ENCODE assay signal across 9 mouse cellular contexts in the genomic region with DNA sequence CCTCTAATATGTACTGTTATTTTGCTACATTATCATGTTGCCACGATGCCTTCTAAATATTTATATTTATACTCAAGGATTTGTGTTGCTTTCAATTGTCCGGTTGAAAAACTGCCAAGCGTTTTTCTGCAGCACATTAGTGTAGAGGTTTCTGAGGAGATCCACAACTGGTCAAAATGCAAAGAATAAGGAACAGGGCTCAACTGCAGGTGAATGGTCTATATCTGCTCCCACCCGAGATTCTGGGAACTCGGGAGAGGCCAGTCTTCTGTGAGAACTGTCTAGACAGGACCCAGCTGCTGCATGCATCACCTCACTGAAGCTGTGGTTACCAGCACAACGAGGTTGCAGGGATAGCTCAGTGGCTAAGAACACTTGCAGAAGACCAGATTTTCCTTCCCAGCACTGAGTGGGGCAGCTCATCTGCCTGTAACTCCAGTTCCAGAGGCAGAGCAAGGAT. TPM values are rescaled to one million over a fixed set of nuclear protein-coding genes. Genes with fewer than 3 reads are reported as not detected.
A peak's percentile ranks its signal among the peaks of the same experiment; 100 is the strongest.
DNase-seq lines count a peak whose midpoint lies in the region; ATAC-seq lines count a peak whose summit lies in the region.
"Had no signal": no experiment of that assay in that cellular context is flagged by ENCODE, and none has a peak within 500 bp of the region (broad histone marks: within the 10 kb centered on the region; RNA-seq: fewer than 3 reads in every experiment).

No protein-coding gene starts in this region.

- H3K9ac ChIP-seq in liver, embryonic 11.5 days (ENCODE audit: low read depth, low read length) = no peak overlapping the region
- H3K9ac ChIP-seq in liver, embryonic 13.5 days = peak overlapping the region; percentile 18; the same call in 1 of the 2 replicates

- H3K4me1 ChIP-seq in liver, embryonic 11.5 days (replicated peaks; ENCODE audit: control insufficient read depth, insufficient read depth, low read length) = peaks cover 17% of the 10 kb centered on the region
- H3K4me1 ChIP-seq in liver, embryonic 13.5 days (replicated peaks) = peaks cover 41% of the 10 kb centered on the region

- H3K36me3 ChIP-seq in liver, embryonic 11.5 days (ENCODE audit: control insufficient read depth, insufficient read depth, low read length) = no peaks in the 10 kb centered on the region
- H3K36me3 ChIP-seq in liver, embryonic 13.5 days = peaks cover 1% of the 10 kb centered on the region

- DNase-seq in embryo, embryonic 11 days = peak; percentile 4
- no peak for DNase-seq in embryo, embryonic 10 days (ENCODE audit: low spot score)
- DNase-seq in liver, embryonic 11.5 days (ENCODE audit: low spot score) = no peak
- DNase-seq in liver = no peak
- peak; percentile 77 for DNase-seq in MN1 (ENCODE audit: low spot score)
- no peak for DNase-seq in liver, embryonic 13.5 days
- DNase-seq in embryo, embryonic 9.5 days (ENCODE audit: extremely low spot score) = no peak
- DNase-seq in layer of hippocampus, adult 9-11 months = no peak

- peak overlapping the region; percentile 40 for H3K4me2 ChIP-seq in liver, embryonic 11.5 days
- peak overlapping the region; percentile 28 for H3K4me2 ChIP-seq in liver, embryonic 13.5 days

- peak overlapping the region; percentile 16; the same call in 1 of the 2 replicates for H3K27ac ChIP-seq in liver, embryonic 11.5 days (ENCODE audit: low read depth, low read length)
- H3K27ac ChIP-seq in liver, embryonic 13.5 days = peak overlapping the region; percentile 97

- WGBS in liver, embryonic 11.5 days = 61% methylated on average over 6 of the region's 6 CpGs
- 48% methylated on average over 6 of the region's 6 CpGs for WGBS in liver, embryonic 13.5 days (ENCODE audit: insufficient replicate concordance)

- no peak for ATAC-seq in liver, embryonic 11.5 days (replicated peaks; ENCODE audit: low FRiP score)
- no peak for ATAC-seq in liver, embryonic 13.5 days (ENCODE audit: low read depth)

- H3K27me3 ChIP-seq in liver, embryonic 11.5 days (replicated peaks; ENCODE audit: control insufficient read depth, insufficient read depth, low read length) = no peaks in the 10 kb centered on the region; the same call in 1 of the 2 replicates
- no peaks in the 10 kb centered on the region for H3K27me3 ChIP-seq in liver, embryonic 13.5 days

- no peaks in the 10 kb centered on the region for H3K9me3 ChIP-seq in liver, embryonic 11.5 days (ENCODE audit: control insufficient read depth, low read length)
- H3K9me3 ChIP-seq in liver, embryonic 13.5 days (replicated peaks) = no peaks in the 10 kb centered on the region

- H3K4me3 ChIP-seq in liver, embryonic 11.5 days (ENCODE audit: low read depth, low read length) = no peak overlapping the region
- no peak overlapping the region for H3K4me3 ChIP-seq in liver, embryonic 13.5 days (replicated peaks)
- H3K4me3 ChIP-seq: myocyte had no signal

RNA-seq across cellular contexts. Expression of a gene that starts 2.1 kb away (rescaled TPM):
- polyA plus RNA-seq in liver, embryonic 11.5 days (2014; fragmentation: Nextera tagmentation; extraction: Ambion mirVana) = 59.9 and 68.4 TPM in 2 replicates
- polyA plus RNA-seq in liver, embryonic 13.5 days (2015; fragmentation: Nextera tagmentation; extraction: Ambion mirVana) = 50.0 and 50.3 TPM in 2 replicates

RNA-seq across cellular contexts. Expression of a gene that starts 41.4 kb away (rescaled TPM):
- 95.8 and 99.8 TPM in 2 replicates for polyA plus RNA-seq in liver, embryonic 11.5 days (2014; fragmentation: Nextera tagmentation; extraction: Ambion mirVana)
- 61.4 and 67.2 TPM in 2 replicates for polyA plus RNA-seq in liver, embryonic 13.5 days (2015; fragmentation: Nextera tagmentation; extraction: Ambion mirVana)

Comparison
In these comparisons a context has a peak if more than half of its experiments do, and no peak if none do; other contexts are left out.
1. DNase-seq: peak in embryo, embryonic 11 days (single experiment) and MN1 (single experiment); none in embryo, embryonic 10 days (single experiment), liver, embryonic 11.5 days (single experiment), liver (single experiment), liver, embryonic 13.5 days (single experiment), embryo, embryonic 9.5 days (single experiment) and layer of hippocampus, adult 9-11 months (single experiment).